Mouse (Mus musculus) CD4-positive, CD25-positive, alpha-beta regulatory T cell, adult 4 months (primary cell): ENCODE results near the gene Myo19. TPM values are rescaled to one million over a fixed set of nuclear protein-coding genes. Genes with fewer than 3 reads are reported as not detected.

Source experiments
- ATAC-seq: one replicate; pipeline ENCODE4 v1.8.0; 2017
- polyA plus RNA-seq, 2 experiments: library from polyadenylated mRNA; unstranded; fragments of 100-300 nt; shearing (Covaris generic); gene quantifications; one replicate each; pipeline ENCODE4 v1.2.1; 2017

The Myo19 gene
- polyA plus RNA-seq, 2 experiments from 2014 or later: 2.8 to 2.9 TPM

- no peak for ATAC-seq
Observed at GRCm38 (mm10) chr11:84886767-84887511, 7.0 kb downstream of the Myo19 start.

GRCm38 (mm10) chr11:84888025-84888424, 8.1 kb downstream of the Myo19 start:
- no peak for ATAC-seq

- no peak for ATAC-seq
Observed at GRCm38 (mm10) chr11:84889492-84889891, 9.5 kb downstream of the Myo19 start.

- ATAC-seq: no peak
Observed at GRCm38 (mm10) chr11:84891705-84892104, 11.8 kb downstream of the Myo19 start.

- no peak for ATAC-seq
Observed at GRCm38 (mm10) chr11:84893113-84893512, 13.2 kb downstream of the Myo19 start.

GRCm38 (mm10) chr11:84904597-84905144, 24.7 kb downstream of the Myo19 start:
- no peak for ATAC-seq

- no peak for ATAC-seq
Observed at GRCm38 (mm10) chr11:84907081-84907480, 27.1 kb downstream of the Myo19 start.

- ATAC-seq: no peak
Observed at GRCm38 (mm10) chr11:84908480-84908879, 28.5 kb downstream of the Myo19 start.

GRCm38 (mm10) chr11:84910411-84910810, 30.5 kb downstream of the Myo19 start:
- no peak for ATAC-seq

GRCm38 (mm10) chr11:84914673-84915072, 34.7 kb downstream of the Myo19 start:
- no peak for ATAC-seq

GRCm38 (mm10) chr11:84916053-84916702, 36.2 kb downstream of the Myo19 start, which contains the start of gene Znhit3:
Gene Znhit3 (minus strand): TSS chr11:84916366.
- ATAC-seq: peak; percentile 98

GRCm38 (mm10) chr11:84916703-84917300, 36.9 kb downstream of the Myo19 start:
- no peak for ATAC-seq

GRCm38 (mm10) chr11:84918425-84918824, 38.5 kb downstream of the Myo19 start:
- no peak for ATAC-seq

GRCm38 (mm10) chr11:84919276-84919675, 39.3 kb downstream of the Myo19 start:
- peak; percentile 43 for ATAC-seq

- no peak for ATAC-seq
Observed at GRCm38 (mm10) chr11:84919951-84920350, 40.0 kb downstream of the Myo19 start.

- ATAC-seq: no peak
Observed at GRCm38 (mm10) chr11:84920981-84921380, 41.0 kb downstream of the Myo19 start.

GRCm38 (mm10) chr11:84932261-84932660, 52.3 kb downstream of the Myo19 start:
- ATAC-seq: no peak

GRCm38 (mm10) chr11:84939508-84940053, 59.6 kb downstream of the Myo19 start:
- no peak for ATAC-seq

GRCm38 (mm10) chr11:84940140-84940539, 60.2 kb downstream of the Myo19 start:
- ATAC-seq: no peak

GRCm38 (mm10) chr11:84943948-84944347, 64.0 kb downstream of the Myo19 start:
- ATAC-seq: no peak

GRCm38 (mm10) chr11:84944639-84945435, 64.9 kb downstream of the Myo19 start:
- ATAC-seq: no peak

- ATAC-seq: no peak
Observed at GRCm38 (mm10) chr11:84945841-84946240, 65.9 kb downstream of the Myo19 start.
